Mouse (Mus musculus) B cell, adult (primary cell): ENCODE data around the gene Phf19. TPM values are rescaled to one million over a fixed set of nuclear protein-coding genes. Genes with fewer than 3 reads are reported as not detected.

Experiments
- total RNA-seq: library from RNA; stranded (reverse); gene quantifications from 4 replicates; pipeline ENCODE4 v1.2.4, GENCODE M21; 2023; ENCODE audit not compliant: inconsistent age

Phf19 gene
- total RNA-seq: 12.0 to 16.0 TPM (median 15.2 TPM) in 4 replicates

GRCm38 (mm10) chr2:34913218-34914068 is at the start of gene Phf19:
Gene Phf19, minus strand, starts transcription at chr2:34914026.

GRCm38 (mm10) chr2:34961481-34962036 is 47.7 kb upstream of the Phf19 start, which contains the start of gene Traf1:
Gene Traf1, minus strand, starts transcription at chr2:34961772.

GRCm38 (mm10) chr2:34874816-34875345 is 38.9 kb downstream of the Phf19 start, which contains the start of gene Psmd5:
Gene Psmd5, minus strand, starts transcription at chr2:34874968.

GRCm38 (mm10) chr2:34874271-34874670 is 39.6 kb downstream of the Phf19 start, which contains the start of gene Cutal:
Gene Cutal, plus strand, starts transcription at chr2:34874396.

Other genes starting within 250 kb of the Phf19 start
- 101 to 108 TPM (median 103 TPM) in 4 replicates for gene Gapvd1, start 158.8 kb downstream of the Phf19 start, total RNA-seq
- 769 to 959 TPM (median 820 TPM) in 4 replicates for gene Hspa5, start 142.1 kb downstream of the Phf19 start, total RNA-seq
- gene Rabepk, start 114.1 kb downstream of the Phf19 start, total RNA-seq: 14.7 to 18.1 TPM (median 17.5 TPM) in 4 replicates
- gene Fbxw2, start 87.7 kb downstream of the Phf19 start, total RNA-seq: 84.3 to 112 TPM (median 101 TPM) in 4 replicates
- gene Gm34653, start 81.0 kb downstream of the Phf19 start, total RNA-seq: not detected in 4 replicates
- gene Cutal, start 39.6 kb downstream of the Phf19 start, total RNA-seq: not detected in 4 replicates
- 23.5 to 33.3 TPM (median 28.9 TPM) in 4 replicates for gene Psmd5, start 39.1 kb downstream of the Phf19 start, total RNA-seq
- 66.3 to 68.7 TPM (median 68.0 TPM) in 4 replicates for gene Traf1, start 47.7 kb upstream of the Phf19 start, total RNA-seq
- gene Hc, start 147.4 kb upstream of the Phf19 start, total RNA-seq: not detected in 4 replicates
- 0.51 to 1.2 TPM (median 0.96 TPM) in 4 replicates for gene AI182371, start 187.5 kb upstream of the Phf19 start, total RNA-seq
- 113 to 127 TPM (median 122 TPM) in 4 replicates for gene Cntrl, start 195.5 kb upstream of the Phf19 start, total RNA-seq